Mouse (Mus musculus) mammary gland, adult 2 months (tissue): ENCODE data around the gene Nrk. TPM values are rescaled to one million over a fixed set of nuclear protein-coding genes. Genes with fewer than 3 reads are reported as not detected.

Experiments used
- polyA plus RNA-seq: library from polyadenylated mRNA; depleted of rRNA; stranded (reverse); fragments of >200 nt; gene quantifications from 2 replicates; pipeline ENCODE4 v1.2.3, GENCODE M21; 2012; ENCODE audit warnings: low replicate concordance; rRNA removed

Gene Nrk
- polyA plus RNA-seq, result 0.16 TPM in 2 replicates

GRCm38 (mm10) chrX:138914041-138914776, at the start of gene Nrk:
Nrk (plus strand) TSS chrX:138914430.

Other genes starting within 250 kb of the Nrk start
- gene Serpina7, start 170.8 kb downstream of the Nrk start, polyA plus RNA-seq, result not detected in 2 replicates
- not detected in 2 replicates for gene 4930513O06Rik, start 171.8 kb downstream of the Nrk start, polyA plus RNA-seq